Mouse (Mus musculus) cerebellum, adult 8-10 months (tissue): ENCODE data around the gene Sp3.
A peak's percentile ranks its signal among the peaks of the same experiment; 100 is the strongest.
"Not testable (repeated sequence)": the region's sequence is repeated elsewhere in the genome, so short reads cannot be mapped to it uniquely, and the experiment has no call there.

Source experiments
- DNase-seq: peaks from one replicate; pipeline ENCODE4 v3.0.0; 2022

Sp3 gene

GRCm38 (mm10) chr2:72988945-72989344, 8.7 kb upstream of the Sp3 start:
- DNase-seq: not testable (repeated sequence)

- no peak for DNase-seq
Observed at GRCm38 (mm10) chr2:72986616-72987015, 6.4 kb upstream of the Sp3 start, which contains the start of gene Gm11084. Gene Gm11084, minus strand, starts transcription at chr2:72986716.

GRCm38 (mm10) chr2:72985516-72985915, 5.3 kb upstream of the Sp3 start:
- no peak for DNase-seq

GRCm38 (mm10) chr2:72984806-72985205, 4.6 kb upstream of the Sp3 start:
- no peak for DNase-seq

- no peak for DNase-seq
Observed at GRCm38 (mm10) chr2:72983211-72983610, 3.0 kb upstream of the Sp3 start.

GRCm38 (mm10) chr2:72982110-72982785, 2.0 kb upstream of the Sp3 start:
- no peak for DNase-seq

- DNase-seq: no peak
Observed at GRCm38 (mm10) chr2:72981441-72982109, 1.3 kb upstream of the Sp3 start.

- no peak for DNase-seq
Observed at GRCm38 (mm10) chr2:72981075-72981420, 802 bp upstream of the Sp3 start.

- peak; percentile 74 for DNase-seq
Observed at GRCm38 (mm10) chr2:72979659-72980071, 581 bp downstream of the Sp3 start.

GRCm38 (mm10) chr2:72978901-72979658, 1.2 kb downstream of the Sp3 start:
- peak; percentile 88 for DNase-seq

- DNase-seq: no peak
Observed at GRCm38 (mm10) chr2:72978473-72978872, 1.8 kb downstream of the Sp3 start.

GRCm38 (mm10) chr2:72977272-72977671, 3.0 kb downstream of the Sp3 start:
- DNase-seq: no peak

- DNase-seq: no peak
Observed at GRCm38 (mm10) chr2:72976036-72976435, 4.2 kb downstream of the Sp3 start.

- no peak for DNase-seq
Observed at GRCm38 (mm10) chr2:72970831-72971230, 9.4 kb downstream of the Sp3 start.

- DNase-seq: no peak
Observed at GRCm38 (mm10) chr2:72970302-72970701, 9.9 kb downstream of the Sp3 start.

- DNase-seq: no peak
Observed at GRCm38 (mm10) chr2:72968536-72968935, 11.7 kb downstream of the Sp3 start.

GRCm38 (mm10) chr2:72965450-72965849, 14.8 kb downstream of the Sp3 start:
- DNase-seq: no peak

GRCm38 (mm10) chr2:72956415-72956814, 23.8 kb downstream of the Sp3 start:
- no peak for DNase-seq

- DNase-seq: no peak
Observed at GRCm38 (mm10) chr2:72952979-72953378, 27.3 kb downstream of the Sp3 start.

- DNase-seq: no peak
Observed at GRCm38 (mm10) chr2:72935937-72936336, 44.3 kb downstream of the Sp3 start.

- no peak for DNase-seq
Observed at GRCm38 (mm10) chr2:72932186-72932585, 48.1 kb downstream of the Sp3 start.

GRCm38 (mm10) chr2:72924981-72925380, 55.3 kb downstream of the Sp3 start:
- no peak for DNase-seq

GRCm38 (mm10) chr2:72916170-72916569, 64.1 kb downstream of the Sp3 start:
- no peak for DNase-seq
